Mouse (Mus musculus): ENCODE results near the gene Serpinf1. TPM values are rescaled to one million over a fixed set of nuclear protein-coding genes. Genes with fewer than 3 reads are reported as not detected.

The Serpinf1 gene
- polyA plus RNA-seq, 1 experiment from 2014 or later, result 90.9 TPM

DNA sequence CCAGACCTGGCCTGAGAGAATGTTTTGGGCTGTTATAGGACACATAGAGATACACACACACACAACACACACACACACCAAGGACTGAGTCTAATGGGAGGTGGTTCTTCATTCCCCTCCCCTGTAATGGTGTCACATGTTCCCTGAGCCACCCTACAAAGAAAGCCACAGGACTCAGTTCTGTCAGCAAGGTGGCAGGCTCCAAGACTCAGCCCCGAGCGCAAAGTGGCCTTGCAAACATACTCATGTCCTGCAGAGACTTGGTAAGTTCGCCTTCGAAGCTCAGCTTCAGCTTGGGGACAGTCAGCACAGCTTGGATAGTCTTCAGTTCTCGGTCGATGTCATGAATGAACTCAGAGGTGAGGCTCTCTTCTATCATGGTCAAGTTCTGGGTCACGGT is 11.9 kb downstream of the Serpinf1 start:
- Histone ChIP-seq H3K27ac (peak overlapping the region; percentile 82), H3K4me3 (replicated peaks; ENCODE audit: low read depth, low read length) (no peak overlapping the region), H3K9ac (ENCODE audit: low read depth, low read length) (no peak overlapping the region), H3K4me2 (ENCODE audit: low read length) (no peak overlapping the region), H3K27me3 (ENCODE audit: insufficient read depth, low read length) (no peaks in the 10 kb centered on the region), H3K4me1 (replicated peaks; ENCODE audit: insufficient read depth, low read length) (0 out of 2 replicates have a peak, but pooled peaks cover 3% of the 10 kb centered on the region), H3K9me3 (replicated peaks; ENCODE audit: low read length) (no peaks in the 10 kb centered on the region), H3K36me3 (ENCODE audit: insufficient read depth, low read length) (no peaks in the 10 kb centered on the region)
- WGBS, result 88% methylated on average over 7 of the region's 7 CpGs
- ATAC-seq (replicated peaks; ENCODE audit: low FRiP score, low read depth) (no peak), DNase-seq (ENCODE audit: low spot score) (no peak)
- no peak for TF ChIP-seq CTCF (IDR thresholded peaks at IDR 0.05; ENCODE audit: low read depth)

DNA sequence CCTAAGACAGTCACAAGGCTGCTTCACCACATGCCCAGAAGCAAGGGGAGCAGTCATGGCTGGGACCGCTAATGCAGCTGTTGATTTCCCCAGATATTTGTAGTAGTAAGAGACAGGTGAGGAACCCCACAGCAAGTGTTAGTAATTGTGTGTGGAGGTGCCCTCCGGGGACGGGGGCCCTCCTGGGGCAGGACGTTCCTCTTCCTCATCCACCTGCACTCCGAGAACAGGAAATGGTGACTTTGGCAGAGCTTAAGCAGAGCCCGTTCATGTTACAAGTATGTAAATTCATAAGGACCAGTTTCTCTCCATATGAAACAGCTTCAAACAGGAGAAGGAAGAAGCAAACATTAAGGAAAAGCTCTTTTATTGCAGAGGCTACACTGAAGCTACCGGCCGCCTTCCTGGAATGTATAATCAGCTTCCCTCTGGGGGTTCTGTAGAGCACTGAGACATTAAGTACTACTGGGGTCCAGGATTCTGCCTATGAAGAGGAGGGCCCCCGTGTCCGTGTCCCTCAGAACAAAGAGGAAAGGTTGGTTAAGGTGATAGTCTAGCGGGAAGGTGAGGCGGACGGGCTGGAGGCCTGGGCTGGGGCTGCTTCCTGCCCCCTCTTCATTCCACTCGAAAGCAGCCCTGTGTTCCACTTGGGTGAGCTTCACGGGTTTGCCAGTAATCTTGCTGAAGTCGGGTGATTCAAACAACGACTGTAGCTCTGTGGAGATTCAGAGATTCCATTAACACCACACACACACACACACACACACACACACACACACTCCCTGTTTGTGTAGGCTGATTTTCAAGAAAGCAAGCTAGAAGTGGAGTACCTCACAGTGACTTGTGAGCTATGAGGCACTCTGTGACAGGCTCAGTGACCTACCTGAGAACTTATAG is 12.6 kb downstream of the Serpinf1 start:
- no peak for TF ChIP-seq CTCF (IDR thresholded peaks at IDR 0.05; ENCODE audit: low read depth)

DNA sequence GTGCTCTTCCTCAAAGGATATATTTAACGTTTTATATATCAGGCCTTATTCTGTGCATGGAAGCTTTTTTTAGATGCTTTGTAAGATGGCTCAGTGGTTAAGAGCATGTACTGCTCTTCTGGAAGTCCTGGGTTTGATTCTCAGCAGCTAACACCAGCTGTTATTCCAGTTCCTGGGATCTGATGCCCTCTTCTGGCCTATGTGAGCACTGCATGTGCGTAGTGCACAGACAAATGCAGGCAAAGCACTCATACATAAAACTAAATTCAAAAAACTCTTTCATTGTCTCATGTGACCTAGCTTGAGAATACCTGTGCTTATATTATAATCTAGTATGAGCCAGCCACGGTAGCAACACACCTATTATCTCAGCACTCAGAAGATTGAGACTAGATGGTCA is 15.6 kb downstream of the Serpinf1 start:
- DNase-seq (ENCODE audit: low spot score), result peak; percentile 19

More for the DNA sequence above, 12.6 kb downstream of the Serpinf1 start:
- Histone ChIP-seq H3K4me1 (replicated peaks; ENCODE audit: insufficient read depth, low read length) (0 out of 2 replicates have a peak, but pooled peaks cover 3% of the 10 kb centered on the region), H3K4me3 (replicated peaks; ENCODE audit: low read depth, low read length) (no peak overlapping the region), H3K27me3 (ENCODE audit: insufficient read depth, low read length) (no peaks in the 10 kb centered on the region), H3K4me2 (ENCODE audit: low read length) (no peak overlapping the region), H3K27ac (peak overlapping the region; percentile 82), H3K9ac (ENCODE audit: low read depth, low read length) (peak overlapping the region; percentile 19; the same call in 1 of the 2 replicates), H3K9me3 (replicated peaks; ENCODE audit: low read length) (no peaks in the 10 kb centered on the region), H3K36me3 (ENCODE audit: insufficient read depth, low read length) (no peaks in the 10 kb centered on the region)
- peak; percentile 27 for DNase-seq (ENCODE audit: low spot score)
- ATAC-seq (replicated peaks; ENCODE audit: low FRiP score, low read depth), result peak; percentile 69
- WGBS, result 49% methylated on average over 17 of the region's 17 CpGs

DNA sequence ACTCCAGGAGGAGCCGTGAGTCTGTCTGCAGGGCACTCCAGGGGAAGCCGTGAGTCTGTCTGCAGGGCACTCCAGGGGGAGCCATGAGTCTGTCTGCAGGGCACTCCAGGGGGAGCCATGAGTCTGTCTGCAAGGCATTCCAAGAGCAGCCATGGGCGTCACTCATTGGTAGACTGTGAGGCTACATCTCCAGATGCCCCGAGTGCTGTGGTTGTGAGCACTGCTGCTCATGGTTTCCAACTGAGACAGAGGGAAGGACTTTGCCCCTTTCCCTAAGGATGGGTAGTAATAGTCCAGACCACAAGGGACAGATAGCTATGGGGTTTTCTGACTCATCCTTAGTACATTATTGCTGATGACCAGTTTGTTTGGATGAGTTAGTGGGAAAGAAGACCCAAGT is 16.4 kb downstream of the Serpinf1 start:
- Histone ChIP-seq H3K9me3 (replicated peaks; ENCODE audit: low read length) (no peaks in the 10 kb centered on the region), H3K27me3 (ENCODE audit: insufficient read depth, low read length) (no peaks in the 10 kb centered on the region), H3K4me1 (replicated peaks; ENCODE audit: insufficient read depth, low read length) (0 out of 2 replicates have a peak, but pooled peaks cover 3% of the 10 kb centered on the region), H3K36me3 (ENCODE audit: insufficient read depth, low read length) (no peaks in the 10 kb centered on the region), H3K4me3 (replicated peaks; ENCODE audit: low read depth, low read length) (no peak overlapping the region), H3K4me2 (ENCODE audit: low read length) (no peak overlapping the region), H3K9ac (ENCODE audit: low read depth, low read length) (no peak overlapping the region), H3K27ac (no peak overlapping the region)
- no peak for DNase-seq (ENCODE audit: low spot score)
- TF ChIP-seq CTCF (IDR thresholded peaks at IDR 0.05; ENCODE audit: low read depth), result no peak
- WGBS, result 71% methylated on average over 4 of the region's 4 CpGs
- no peak for ATAC-seq (replicated peaks; ENCODE audit: low FRiP score, low read depth)

More for the DNA sequence above, 15.6 kb downstream of the Serpinf1 start:
- H3K9me3 ChIP-seq (replicated peaks; ENCODE audit: low read length), result no peaks in the 10 kb centered on the region
- 45% methylated on average over 3 of the region's 3 CpGs for WGBS
- H3K27ac ChIP-seq, result no peak overlapping the region
- H3K4me2 ChIP-seq (ENCODE audit: low read length), result no peak overlapping the region
- TF ChIP-seq CTCF (IDR thresholded peaks at IDR 0.05; ENCODE audit: low read depth), result peak; percentile 76
- H3K4me1 ChIP-seq (replicated peaks; ENCODE audit: insufficient read depth, low read length), result 0 out of 2 replicates have a peak, but pooled peaks cover 3% of the 10 kb centered on the region
- no peak for ATAC-seq (replicated peaks; ENCODE audit: low FRiP score, low read depth)
- H3K36me3 ChIP-seq (ENCODE audit: insufficient read depth, low read length), result no peaks in the 10 kb centered on the region
- H3K4me3 ChIP-seq (replicated peaks; ENCODE audit: low read depth, low read length), result no peak overlapping the region
- H3K9ac ChIP-seq (ENCODE audit: low read depth, low read length), result no peak overlapping the region
- no peaks in the 10 kb centered on the region for H3K27me3 ChIP-seq (ENCODE audit: insufficient read depth, low read length)

DNA sequence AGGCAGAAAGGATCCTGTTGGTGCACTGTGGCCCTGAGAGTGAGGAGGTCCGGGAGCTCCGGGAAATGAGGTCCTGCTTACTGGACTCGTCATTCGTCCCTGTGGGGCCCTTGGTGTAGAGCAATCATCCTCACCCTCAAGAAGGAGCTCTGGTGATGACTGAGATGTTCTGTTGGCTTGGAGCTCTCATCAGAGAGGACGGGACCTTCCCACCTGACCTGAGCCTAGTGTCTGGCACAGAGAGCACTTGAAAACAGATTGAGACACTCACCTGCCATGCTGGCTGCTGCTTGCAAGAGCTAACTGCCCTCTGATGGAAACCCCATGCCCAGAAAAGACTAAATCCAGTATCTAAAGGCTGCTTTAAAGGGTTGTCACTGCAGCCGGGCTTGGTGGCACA is 17.7 kb downstream of the Serpinf1 start:
- no peak overlapping the region for H3K9ac ChIP-seq (ENCODE audit: low read depth, low read length)
- no peak overlapping the region for H3K4me2 ChIP-seq (ENCODE audit: low read length)
- H3K27ac ChIP-seq, result no peak overlapping the region
- no peaks in the 10 kb centered on the region for H3K36me3 ChIP-seq (ENCODE audit: insufficient read depth, low read length)
- no peak for DNase-seq (ENCODE audit: low spot score)
- no peaks in the 10 kb centered on the region for H3K9me3 ChIP-seq (replicated peaks; ENCODE audit: low read length)
- no peak for ATAC-seq (replicated peaks; ENCODE audit: low FRiP score, low read depth)
- TF ChIP-seq CTCF (IDR thresholded peaks at IDR 0.05; ENCODE audit: low read depth), result no peak
- no peaks in the 10 kb centered on the region for H3K27me3 ChIP-seq (ENCODE audit: insufficient read depth, low read length)
- no peaks in the 10 kb centered on the region for H3K4me1 ChIP-seq (replicated peaks; ENCODE audit: insufficient read depth, low read length)
- 94% methylated on average over 6 of the region's 6 CpGs for WGBS
- H3K4me3 ChIP-seq (replicated peaks; ENCODE audit: low read depth, low read length), result no peak overlapping the region

DNA sequence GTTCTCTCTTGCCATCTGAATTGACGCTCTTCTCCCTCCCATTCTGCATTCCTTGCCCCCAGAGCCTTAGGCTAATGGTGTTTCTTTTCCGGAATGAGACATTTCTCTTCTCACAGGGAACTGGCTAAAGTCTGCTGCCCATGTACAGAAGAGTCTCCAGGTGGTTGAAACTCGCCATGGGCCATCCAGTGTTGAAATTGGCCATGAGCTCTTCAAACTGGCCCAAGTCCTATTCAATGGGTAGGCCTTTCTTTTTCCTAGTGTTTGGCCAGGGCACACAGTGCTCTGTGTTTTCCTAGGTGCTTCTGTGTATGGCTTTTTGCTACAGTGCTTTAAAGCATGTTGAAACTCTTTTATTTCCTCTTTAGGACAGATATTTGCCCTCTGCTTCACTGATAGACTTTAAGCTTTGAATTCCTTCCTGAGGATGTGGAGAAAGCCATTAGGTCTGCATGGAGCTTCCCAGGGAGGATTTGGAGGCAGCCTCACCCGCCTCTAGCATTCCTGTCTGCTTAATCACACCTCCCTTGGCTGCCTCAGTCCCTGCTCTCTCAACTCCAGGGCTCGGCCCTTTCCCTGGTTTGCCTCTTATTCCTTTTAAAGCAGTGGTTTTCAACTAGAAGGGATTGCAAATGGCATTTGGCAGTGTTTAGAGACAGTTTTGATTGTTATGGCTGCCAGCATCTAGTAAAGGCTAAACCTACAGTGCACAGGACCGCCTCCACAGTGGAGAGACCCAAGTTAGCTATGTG is 19.0 kb downstream of the Serpinf1 start:
- Histone ChIP-seq H3K27me3 (ENCODE audit: insufficient read depth, low read length) (no peaks in the 10 kb centered on the region), H3K36me3 (ENCODE audit: insufficient read depth, low read length) (no peaks in the 10 kb centered on the region), H3K4me1 (replicated peaks; ENCODE audit: insufficient read depth, low read length) (no peaks in the 10 kb centered on the region), H3K4me3 (replicated peaks; ENCODE audit: low read depth, low read length) (no peak overlapping the region), H3K4me2 (ENCODE audit: low read length) (no peak overlapping the region), H3K27ac (peak overlapping the region; percentile 36), H3K9me3 (replicated peaks; ENCODE audit: low read length) (no peaks in the 10 kb centered on the region), H3K9ac (ENCODE audit: low read depth, low read length) (no peak overlapping the region; the same call in 1 of the 2 replicates)
- TF ChIP-seq CTCF (IDR thresholded peaks at IDR 0.05; ENCODE audit: low read depth), result no peak
- WGBS, result 78% methylated on average over 6 of the region's 6 CpGs
- DNase-seq (ENCODE audit: low spot score) (no peak), ATAC-seq (replicated peaks; ENCODE audit: low FRiP score, low read depth) (no peak)
